Mouse (Mus musculus) spleen, adult 12 weeks (tissue): ENCODE measurements around the gene Pitpnc1.

Experiments
- DNase-seq: peaks from one replicate; pipeline ENCODE4 v3.0.0; 2022; ENCODE audit warnings: low spot score

Pitpnc1 gene

DNA sequence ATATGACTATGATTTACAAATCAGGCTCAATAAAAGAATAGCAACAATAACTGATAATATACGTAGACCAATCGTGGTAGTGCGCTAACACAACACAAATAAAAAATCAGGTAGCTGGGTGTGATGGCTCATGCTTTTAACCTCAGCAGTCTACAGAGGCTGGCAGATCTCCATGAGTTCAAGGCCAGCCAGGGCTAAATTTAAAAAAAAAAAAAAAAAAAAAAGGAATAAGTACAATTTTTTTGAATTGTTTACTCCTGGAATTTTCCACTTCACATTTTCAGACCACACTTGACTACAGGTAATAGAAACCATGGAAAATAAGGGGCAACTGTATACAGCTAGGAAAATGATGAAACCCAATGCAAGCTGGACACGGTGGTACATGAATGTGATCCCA, 97.3 kb downstream of the Pitpnc1 start:
- DNase-seq, result no peak

DNA sequence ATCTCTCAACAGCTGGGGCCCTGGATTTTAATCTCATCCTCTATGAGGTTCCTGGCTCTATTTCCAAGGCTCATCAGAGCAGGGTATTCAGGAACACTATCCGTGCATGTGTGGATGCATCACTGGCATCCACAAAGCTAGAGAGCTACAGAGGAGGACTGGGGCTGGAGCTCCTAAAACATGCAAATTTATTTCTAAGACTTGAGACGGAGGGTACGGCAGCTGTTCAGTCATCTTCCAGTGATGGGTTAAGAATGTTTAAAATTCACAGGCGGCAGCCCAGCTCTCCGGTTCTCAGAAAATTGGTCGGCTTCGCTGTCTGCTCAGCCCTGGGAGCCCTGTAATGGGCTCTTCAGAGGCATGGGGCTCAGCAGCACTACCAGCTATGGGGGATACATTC, 97.8 kb downstream of the Pitpnc1 start:
- no peak for DNase-seq

DNA sequence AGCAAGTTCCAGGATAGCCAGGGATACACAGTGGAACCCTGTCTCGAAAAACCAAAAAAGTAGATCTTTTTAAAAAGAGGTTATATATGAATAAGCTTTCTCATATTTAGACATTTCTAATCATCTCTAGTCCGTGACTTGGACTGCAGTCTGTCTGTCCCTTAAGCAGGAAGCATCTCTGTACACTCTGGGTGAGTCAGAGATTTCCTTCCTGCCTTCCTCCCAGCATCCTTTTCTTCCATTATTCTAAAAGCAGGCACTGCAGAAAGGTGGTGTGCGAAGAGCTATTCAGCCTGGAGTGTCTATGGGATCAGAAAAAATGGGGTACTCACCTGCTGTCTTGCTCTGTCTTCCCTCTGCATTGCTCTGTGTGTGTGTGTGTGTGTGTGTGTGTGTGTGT, 100.0 kb downstream of the Pitpnc1 start:
- DNase-seq, result no peak

DNA sequence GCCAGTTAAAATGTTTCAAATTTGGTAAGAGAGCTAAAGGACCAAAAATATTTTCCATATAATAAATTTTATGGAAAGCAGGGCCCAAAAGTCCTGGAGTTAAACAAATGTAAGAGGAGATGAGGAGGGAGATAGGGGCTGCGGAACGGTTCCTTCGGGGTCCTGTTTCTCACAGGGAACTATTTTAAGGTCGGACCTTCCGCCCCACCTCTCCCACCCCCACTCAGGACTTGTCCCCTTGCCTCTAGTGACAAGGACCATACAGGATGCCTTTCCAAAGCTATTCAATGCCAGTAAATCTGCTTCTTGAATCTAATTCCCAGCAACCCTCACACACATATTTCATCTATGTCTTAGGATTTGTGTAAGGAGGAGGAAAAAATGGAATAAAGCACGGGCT, 100.8 kb downstream of the Pitpnc1 start:
- DNase-seq, result no peak

DNA sequence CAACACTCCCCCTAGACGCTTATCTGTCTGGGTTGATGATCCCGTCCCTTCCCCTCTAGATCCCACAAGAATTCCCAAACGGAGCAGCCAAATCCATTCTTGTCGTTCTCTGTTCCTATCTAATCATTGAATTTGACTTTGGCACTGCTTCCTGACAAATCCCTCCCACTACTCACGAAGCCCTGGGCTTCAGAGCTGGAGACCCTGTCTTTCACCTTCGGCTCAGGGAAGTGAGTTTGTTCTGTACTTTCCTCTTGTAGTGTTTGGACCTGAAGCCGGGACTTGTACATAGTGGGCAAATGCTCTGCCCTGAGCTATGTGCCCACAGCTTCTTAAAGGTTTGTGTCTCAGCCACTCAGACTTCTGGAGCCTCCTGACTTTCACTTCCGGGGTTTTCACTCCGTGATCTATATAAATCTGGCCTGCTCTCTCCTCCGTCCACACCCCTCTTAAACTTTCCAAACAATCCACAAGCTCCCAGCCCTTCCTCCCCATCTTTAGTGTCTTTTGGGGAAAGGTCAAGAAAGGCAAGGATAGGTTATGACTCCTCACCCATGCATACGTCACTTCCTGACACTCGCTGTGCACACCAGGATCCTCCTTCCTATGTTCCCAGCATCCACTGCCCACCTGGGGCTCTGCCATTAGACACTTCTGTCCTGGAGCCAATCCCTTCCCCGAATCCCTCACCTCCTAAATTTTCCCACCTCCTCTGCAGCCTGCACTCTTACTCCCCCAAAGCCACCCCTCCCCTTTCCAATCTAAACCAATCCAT, 104.4 kb downstream of the Pitpnc1 start:
- DNase-seq, result no peak

DNA sequence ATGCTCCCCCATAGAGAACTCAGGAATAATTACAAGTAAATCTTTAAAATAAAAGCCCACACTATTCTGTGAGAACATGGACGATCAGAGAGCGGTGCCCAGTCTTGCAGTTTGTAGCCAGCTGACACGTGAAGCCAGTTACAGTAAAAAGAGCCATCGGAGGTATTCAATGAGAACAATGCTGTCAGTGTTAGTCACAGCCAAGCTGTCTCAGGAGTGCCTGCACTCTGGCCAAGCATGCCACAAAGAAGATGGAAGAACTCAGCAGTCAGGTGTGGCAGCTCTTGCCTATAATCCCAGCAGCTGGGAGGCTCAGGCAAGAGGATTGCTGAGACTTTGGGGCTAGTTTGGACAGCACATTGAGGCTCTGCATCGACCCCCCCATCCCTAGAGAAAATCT, 111.8 kb downstream of the Pitpnc1 start:
- no peak for DNase-seq

DNA sequence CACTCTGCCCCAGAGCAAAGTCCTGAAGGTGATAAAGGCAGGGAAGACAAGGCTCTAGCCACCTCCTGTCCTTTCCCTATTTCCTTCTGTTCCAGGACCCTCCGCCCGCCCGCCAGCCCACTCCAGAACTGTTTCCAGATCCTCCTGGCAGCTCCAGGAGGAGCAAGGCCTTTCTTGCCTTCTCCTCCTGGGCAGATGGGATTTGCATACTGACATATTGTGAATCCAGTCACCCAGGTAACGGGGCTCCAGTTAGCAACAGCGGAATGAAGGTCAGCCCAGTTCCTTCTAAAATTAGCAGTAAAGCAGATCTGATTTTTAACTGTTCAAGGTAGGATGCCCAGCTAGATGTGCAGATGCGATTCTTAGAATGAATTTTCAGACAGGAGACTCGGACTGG, 114.3 kb downstream of the Pitpnc1 start:
- no peak for DNase-seq

DNA sequence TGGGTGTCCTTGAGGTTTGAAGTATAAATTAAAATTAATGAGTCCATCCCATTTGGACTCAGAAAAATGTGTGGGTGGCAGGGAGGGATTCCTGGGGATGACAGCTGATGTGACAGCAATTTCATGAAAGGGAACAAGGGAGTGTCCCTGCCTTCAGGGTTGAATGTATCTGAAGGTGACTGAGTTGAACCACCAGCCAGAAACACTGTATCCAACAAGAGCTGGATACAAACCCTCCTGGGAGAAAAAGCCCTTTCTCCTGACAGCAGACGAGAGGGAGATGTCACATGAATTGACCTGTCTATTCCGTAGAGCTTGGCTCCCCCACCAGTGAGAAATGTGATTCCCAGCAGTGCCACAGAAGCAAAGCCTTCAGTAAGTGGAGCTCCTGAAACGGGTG, 115.0 kb downstream of the Pitpnc1 start:
- no peak for DNase-seq

DNA sequence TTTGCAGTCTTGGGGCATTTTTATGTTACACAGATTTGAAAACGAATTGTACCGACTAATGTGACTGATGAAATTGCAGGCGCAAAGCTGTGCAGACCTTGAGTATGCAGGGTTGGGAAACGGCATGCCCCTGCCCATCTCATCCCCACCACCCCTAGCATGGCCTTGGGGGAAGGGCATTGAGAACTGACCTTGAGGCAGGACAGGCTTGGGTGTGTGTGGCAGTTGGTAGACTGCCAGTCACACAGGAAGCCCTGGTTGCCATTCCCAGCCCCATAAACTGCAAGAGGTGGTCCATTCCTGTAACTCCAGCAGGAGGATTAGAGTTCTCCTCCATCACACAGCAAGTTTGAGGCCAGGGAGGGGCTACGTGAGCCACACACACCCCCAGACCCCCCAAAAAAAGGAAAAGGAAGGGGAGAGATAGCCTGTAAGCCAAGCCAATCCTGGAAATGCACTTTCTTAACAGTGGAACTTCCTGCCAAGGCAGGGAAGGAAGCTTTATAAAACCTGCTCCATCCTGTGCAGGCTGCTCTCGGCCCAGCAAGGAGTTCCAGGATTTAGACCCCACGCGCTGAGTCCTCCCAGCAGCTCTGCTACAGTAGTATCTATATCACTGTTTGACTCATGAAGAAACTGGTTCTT, 115.9 kb downstream of the Pitpnc1 start:
- no peak for DNase-seq

DNA sequence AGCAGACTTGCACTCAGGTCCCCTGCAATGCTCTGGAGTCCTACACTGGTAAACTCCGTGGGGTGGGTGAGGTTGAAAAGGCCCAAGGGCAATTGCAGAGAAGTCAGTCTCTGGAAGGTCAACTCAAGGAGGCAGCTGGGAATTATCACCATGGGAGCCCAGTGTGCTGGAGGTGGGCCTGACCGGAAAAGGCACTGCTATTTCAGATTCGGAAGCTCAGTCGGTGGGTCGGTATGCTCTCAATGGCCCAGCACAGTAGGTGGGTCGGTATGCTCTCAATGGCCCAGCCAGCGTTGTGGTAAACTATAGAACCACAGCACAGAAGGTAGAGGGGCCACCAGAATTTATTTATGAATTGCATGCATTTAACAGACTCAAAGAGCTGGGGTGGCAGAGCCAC, 117.9 kb downstream of the Pitpnc1 start:
- no peak for DNase-seq

DNA sequence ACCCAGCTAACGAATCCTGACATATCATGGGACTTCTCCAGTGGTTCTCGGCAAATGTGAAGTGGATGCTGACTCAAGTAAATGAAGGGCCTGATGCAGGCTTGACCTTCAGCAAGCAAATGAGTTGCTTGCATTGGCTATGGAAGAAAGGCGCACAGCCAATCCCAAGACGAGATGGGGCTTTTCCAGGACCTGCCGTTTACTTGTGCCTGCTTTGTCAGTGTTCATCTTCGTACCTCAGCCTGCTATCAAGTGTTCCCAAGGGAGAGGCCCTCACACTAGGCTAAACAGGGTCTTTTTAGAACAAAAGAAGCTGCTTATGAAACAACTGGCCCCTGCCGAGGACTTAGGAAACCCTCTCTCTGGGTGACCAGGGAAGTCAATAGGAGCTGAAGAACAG, 120.7 kb downstream of the Pitpnc1 start:
- no peak for DNase-seq

DNA sequence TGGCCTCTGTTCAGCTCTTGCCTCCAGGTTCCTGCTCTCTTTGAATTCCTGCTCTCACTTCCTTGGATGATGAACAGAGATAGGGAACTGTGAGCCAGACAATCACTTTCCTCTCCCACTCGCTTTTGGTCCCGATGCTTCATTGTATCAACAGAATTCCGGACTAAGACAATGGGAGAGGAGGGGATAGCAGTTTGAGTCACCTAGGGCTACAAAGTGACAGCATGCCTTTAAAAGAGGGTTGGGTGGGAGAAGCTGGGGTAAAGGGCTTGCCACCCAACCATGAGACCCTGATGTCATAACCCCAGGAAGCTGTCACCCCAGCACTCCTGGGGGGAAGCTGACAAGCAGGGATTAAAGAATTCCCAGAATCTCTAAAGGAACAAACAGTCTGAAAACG, 127.5 kb downstream of the Pitpnc1 start:
- no peak for DNase-seq

DNA sequence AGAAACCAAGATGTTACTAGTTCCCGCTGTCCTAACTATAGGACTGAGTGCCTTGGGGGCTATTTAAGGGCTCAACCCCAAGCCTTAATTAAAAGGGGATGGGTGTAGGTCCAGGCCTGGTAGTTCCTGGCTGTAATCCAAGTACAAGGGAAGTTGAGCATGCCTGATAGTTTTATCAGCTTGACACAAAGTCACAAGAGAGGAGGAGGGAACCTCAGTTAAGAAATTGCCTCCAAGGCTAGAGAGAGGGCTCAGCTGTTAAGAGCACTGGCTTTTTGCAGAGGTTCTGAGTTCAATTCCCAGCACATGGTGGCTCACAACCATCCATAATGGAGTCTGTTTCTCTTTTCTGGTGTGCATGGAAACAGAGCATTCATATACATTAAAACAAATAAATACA, 128.1 kb downstream of the Pitpnc1 start:
- DNase-seq, result no peak

DNA sequence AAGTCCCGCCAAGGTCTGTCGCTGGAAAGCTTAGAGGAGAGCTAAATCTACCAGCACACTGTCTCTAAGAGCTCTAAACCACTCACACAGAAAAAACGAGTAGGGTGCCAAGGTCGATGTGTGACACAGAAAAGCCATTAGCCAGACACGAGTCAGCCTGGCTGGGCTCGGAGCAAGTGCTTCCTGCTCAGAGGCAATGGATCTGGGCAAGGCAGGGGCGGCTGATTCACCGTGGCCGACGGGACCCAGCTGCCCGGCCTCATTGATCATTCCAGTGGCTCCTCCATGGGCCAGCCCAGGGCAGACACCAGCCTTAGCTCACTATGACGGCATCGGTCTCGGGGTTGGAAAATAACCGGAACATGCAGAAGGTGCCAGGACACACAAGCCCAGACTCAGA, 129.2 kb downstream of the Pitpnc1 start:
- no peak for DNase-seq

DNA sequence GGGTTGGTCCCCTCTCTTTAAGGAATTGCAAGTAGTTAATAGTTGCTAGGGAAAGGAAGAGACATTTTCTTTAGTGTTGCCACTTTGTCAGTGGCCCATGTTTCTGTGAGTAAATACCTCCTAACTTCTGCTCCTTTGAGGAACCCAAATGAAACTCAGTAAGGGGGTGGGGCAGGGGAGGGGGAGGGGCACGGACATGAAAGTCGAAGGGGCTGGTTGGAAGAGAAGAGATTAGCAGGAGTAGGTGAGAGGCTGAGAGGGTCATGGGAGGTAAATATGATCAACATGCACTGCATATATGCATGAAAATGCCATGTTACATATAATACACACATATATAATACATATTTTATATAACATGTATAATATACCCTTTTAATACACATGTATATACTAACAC, 129.7 kb downstream of the Pitpnc1 start:
- DNase-seq, result no peak

DNA sequence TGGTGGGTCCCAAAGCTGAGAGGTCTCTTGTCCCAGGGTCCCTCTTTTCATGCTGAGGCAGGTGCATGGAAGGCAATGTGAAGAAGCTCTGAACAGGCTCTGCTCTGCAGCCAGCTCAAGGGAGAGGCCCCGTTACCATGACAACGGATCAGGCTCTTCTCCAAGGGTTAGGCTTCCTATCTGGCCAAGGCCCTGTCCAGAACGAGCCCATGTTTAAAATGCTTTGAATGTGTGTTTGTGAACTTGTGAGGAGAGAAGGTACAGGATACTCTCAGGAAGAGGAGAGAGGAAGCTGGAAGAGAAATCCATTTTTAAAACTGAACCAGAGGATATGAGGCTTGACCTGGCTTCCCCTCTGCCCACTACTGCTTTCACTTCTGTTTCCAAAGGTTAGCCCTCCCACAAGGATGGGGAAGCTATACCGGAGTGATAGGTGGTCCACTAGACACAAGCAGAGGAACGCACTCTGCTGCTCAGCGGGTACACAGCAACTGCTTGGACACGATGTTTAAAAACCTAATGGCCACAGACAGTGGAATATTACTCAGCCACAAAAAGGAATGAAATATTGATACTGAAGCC, 131.2 kb downstream of the Pitpnc1 start:
- peak; percentile 33 for DNase-seq

DNA sequence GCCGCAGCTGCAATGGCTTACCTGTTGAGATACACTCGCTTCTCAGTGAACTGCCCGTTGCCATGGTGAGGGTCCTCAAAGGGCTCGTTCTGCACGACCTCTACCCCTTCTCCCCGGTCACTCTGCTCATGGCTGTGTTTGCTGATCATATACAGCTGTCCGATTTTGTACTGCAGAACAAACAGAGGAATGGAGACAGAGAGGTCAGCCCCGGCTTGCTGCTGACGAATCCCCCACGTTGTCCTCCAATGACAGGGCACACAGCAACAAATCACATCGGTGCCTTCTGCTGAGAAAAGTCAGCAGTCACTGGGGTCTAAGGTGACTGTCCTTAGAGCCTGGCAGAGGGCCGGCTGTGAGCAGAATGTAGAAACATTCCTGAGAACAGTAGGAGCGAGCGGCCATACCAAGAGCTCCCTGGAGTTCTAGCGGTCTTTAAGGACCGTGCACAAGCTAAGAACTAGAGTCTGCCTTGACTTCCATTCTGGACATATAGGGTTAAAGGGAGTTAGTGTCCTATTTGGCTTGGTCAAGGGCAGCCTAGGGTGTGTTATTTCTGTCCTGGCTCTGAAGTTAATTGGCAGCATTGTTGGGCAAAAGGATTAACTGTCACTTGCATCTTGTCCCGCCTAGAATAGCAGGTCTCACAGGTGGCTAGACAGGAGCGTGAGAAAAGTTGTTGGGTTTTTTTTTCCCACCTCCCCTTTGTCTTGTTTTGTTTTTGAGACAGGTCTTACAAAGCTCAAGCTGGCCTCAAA, 132.9 kb downstream of the Pitpnc1 start:
- no peak for DNase-seq

DNA sequence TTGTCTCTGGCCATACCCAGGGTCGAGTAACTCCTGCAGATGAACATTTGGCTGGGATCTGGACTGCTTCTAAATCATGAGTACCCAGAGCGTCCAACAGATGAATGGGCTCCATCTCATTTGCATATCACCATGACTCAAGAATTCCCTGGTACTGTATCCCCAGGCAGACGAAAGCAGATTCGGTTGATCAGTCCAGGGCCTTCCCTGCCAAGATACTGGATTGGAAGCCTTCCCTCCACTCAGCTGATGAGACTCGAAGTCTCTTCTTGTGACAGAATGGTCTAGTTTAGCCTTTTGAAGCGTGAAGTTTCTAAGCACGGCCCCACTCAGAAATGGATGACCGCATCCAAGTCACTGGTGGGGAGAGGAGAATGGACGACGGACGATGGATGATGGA, 134.7 kb downstream of the Pitpnc1 start:
- DNase-seq, result no peak

DNA sequence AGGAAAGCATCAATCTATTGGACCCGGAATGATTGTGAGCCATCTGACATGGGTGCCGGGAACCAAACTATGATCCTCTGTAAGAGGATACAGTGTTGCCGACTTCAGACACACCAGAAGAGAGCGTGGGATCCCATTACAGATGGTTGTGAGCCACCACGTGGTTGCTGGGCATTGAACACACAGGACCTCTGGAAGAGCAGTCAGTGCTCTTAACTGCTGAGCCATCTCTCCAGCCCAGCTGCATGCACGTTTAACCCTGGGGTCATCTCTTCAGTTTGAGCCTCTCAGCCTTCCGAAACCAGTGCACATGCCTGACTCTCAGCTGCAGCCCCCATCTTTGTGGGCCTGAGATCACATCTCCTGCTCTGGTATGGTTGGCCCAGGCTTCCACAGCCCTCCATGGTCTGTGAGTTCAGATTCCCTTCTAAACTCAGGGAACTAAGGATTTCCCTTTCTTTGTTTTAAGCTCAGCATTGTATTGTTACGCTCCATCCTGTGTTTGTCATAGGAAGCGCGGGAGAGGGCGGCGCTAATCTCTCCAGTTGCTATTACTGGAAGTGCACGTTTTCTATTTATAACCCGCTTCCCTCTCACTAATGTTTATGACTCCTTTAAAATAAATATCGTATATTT, 135.5 kb downstream of the Pitpnc1 start:
- DNase-seq, result no peak

DNA sequence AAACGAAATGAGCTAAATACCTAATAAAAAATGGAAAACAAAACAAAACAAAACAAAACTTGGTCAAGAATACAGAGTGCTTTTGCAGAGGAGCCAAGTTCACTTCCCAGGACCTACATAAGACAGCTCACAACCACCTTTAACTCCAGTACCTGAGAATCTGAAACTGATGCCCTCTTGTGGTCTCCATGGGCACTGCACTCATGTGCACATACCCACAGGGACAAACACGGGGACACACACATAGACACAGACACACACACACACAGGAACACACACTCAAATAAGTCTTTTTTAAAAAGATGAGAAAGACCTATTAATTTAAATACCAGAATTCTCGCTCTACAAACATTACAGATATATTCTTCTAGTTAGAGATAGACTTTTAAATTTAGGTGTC, 137.6 kb downstream of the Pitpnc1 start:
- no peak for DNase-seq

DNA sequence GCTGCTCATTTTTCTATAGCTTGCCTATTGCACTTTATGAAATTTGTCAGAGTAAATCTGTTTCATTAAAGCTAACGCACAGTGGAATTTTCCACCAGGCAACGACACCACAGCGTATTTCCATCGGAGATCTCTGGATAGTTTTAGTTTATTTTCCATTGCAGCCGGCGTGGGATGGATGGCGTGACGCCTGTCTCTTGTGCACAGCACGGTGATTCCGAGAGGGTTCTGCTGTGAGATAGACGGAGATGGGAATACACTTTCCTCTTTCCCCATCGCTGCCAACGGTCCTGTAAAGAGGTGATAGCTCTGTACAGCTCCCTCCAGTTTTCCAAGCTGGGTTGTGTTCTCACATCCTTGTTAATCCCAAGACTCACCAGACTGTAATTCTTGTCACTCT, 138.2 kb downstream of the Pitpnc1 start:
- DNase-seq, result no peak

DNA sequence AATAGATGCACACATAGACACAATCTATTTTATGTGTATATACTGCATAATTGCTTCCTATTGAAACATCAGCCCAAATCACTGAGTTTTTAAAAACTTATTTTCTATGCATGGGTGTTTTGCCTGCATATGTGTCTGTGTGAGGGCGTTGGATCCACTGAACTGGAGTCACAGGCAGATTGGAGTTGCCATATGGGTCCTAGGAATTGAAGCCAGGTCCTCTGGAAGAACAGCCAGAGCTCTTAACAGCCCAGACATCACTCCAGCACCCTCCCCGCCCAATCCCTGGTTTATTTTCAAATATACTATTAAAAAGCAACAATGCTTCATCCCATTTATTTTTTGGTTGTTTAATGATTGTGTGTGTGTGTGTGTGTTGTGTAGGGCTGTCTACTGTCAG, 139.1 kb downstream of the Pitpnc1 start:
- DNase-seq, result no peak
